Mouse (Mus musculus): ENCODE results near the gene Pbrm1.

Pbrm1 gene

DNA sequence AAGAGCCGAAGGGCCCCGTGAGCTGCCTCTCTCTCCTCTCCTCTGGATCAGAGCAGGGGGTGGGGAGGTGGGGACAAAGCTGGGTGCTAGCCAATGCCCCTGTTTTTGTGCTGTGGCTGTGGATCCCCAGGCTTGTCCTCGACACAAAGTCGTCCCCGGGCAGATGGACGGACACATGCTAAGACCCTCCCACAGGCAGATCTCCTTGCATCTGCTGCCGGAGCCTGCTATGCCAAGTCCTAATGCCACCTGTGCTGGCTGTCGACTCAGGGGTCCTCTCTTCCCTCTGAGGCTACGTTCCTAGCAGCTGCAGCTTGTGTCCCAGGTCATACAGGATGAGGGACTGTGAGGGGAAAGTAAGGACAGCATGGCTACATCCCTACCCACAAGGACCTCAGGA is 147.9 kb downstream of the Pbrm1 start:
- ATAC-seq (ENCODE audit: low TSS enrichment) = no peak

DNA sequence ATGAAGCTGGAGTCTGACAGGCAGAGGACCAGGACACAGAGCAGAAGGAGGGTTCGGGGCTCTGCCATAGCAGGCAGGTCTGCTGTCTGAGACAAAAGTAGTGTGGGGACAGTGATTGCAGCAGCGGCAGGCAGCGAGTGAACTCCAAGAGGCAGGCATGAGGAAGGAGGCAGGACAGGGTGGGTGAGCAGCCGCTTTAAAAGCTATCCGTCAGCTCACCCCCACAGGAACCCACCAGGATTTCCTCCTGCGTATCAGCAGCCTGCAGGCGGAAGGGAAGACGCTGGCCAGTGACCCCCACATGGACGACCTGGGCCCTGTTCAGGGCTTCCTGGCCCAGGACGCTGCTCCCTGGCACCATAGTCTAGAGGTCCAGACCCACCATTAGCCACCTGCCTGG is 149.5 kb downstream of the Pbrm1 start, which contains the start of gene Stab1:
Gene Stab1, minus strand, starts transcription at position 217 of the 400 bp plus-strand sequence.
- no peak for ATAC-seq (ENCODE audit: low TSS enrichment)

DNA sequence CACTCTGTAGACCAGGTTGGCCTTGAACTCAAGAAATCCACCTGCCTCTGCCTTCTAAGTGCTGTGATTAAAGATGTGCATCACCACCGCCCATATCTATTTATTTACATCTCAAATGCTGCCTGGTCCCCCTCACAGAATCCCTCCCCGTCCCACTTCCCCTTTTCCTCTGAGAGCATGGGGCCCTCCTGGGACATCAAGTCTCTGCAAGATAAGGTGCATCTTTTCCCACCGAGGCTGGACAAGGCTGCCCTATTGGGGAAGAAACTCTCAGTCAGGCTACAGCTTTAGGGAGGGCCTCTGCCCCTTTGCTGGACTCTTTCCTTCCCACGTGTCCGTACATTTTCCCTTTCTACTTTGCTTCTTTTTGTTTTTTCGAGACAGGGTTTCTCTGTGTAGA is 150.6 kb downstream of the Pbrm1 start:
- no peak for ATAC-seq (ENCODE audit: low TSS enrichment)

DNA sequence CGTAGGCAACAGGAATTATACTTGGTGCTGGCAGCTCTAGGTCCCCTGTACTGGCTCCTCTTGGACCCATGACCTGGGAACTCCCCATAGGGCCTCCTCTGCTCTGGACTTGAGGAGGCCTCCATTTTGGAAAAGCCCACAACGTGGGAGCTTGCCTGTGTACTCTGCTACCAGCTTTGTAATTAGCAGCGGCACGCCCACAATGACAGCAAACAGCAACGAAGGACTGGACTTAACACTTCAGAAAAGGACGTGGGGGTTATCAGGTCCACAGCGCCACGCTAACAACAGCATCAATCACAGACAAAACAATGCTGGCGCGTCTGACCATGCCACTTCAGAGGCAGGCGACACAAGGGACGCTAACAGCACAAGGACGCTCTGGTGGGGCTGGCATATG is 152.0 kb downstream of the Pbrm1 start:
- no peak for ATAC-seq (ENCODE audit: low TSS enrichment)

Data from frontal cortex, adult (tissue).